8 mouse cellular contexts compared by ENCODE assay signal in the genomic region with DNA sequence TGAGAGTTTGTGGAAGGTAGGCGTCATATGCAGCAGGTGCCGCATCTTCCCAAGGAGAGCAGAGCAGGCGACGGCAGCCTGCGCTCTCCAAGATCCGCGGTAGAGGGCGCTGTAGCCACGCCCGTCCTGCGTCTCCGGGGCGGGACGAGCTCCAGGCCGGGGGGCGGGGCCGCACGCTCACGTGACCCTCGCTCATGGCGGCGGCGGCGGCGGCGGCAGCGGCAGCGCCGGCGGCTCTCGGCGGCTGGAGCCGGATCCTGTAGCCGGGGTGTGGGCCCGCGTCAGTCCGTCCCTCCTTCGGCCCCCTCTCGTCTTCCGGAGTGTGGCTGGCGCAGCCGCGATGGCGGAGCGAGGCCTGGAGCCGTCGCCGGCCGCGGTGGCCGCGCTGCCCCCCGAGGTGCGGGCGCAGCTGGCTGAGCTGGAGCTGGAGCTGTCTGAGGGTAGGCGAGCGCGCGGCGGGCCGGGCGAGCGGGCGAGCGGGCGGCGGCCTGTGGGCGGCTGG. TPM values are rescaled to one million over a fixed set of nuclear protein-coding genes. Genes with fewer than 3 reads are reported as not detected.
A peak's percentile ranks its signal among the peaks of the same experiment; 100 is the strongest.
DNase-seq lines count a peak whose midpoint lies in the region; ATAC-seq and TF ChIP-seq lines count a peak whose summit lies in the region.

Gene Dip2b, plus strand, starts transcription at position 195 of the 502 bp plus-strand sequence.

- peak within 1 kb of the TSS; percentile 88 for H3K4me3 ChIP-seq in G1E (ENCODE audit: low read depth, low read length)
- H3K4me3 ChIP-seq in forebrain, embryonic 15.5 days: peak within 1 kb of the TSS; percentile 95
- peak within 1 kb of the TSS; percentile 68 for H3K4me3 ChIP-seq in neural tube, embryonic 14.5 days (ENCODE audit: low read depth, low read length)

- peak; percentile 89 for TF ChIP-seq CTCF in G1E (IDR thresholded peaks at IDR 0.05; ENCODE audit: low read depth, low read length)

- peaks cover 15% of the 10 kb centered on the region for H3K36me3 ChIP-seq in G1E (replicated peaks)
- H3K36me3 ChIP-seq in forebrain, embryonic 15.5 days: no peaks in the 10 kb centered on the region
- no peaks in the 10 kb centered on the region for H3K36me3 ChIP-seq in neural tube, embryonic 14.5 days (ENCODE audit: control insufficient read depth, insufficient read depth, low read length)

- no peaks in the 10 kb centered on the region for H3K9me3 ChIP-seq in G1E (replicated peaks)
- no peaks in the 10 kb centered on the region for H3K9me3 ChIP-seq in forebrain, embryonic 15.5 days
- H3K9me3 ChIP-seq in neural tube, embryonic 14.5 days (ENCODE audit: control insufficient read depth, low read length): no peaks in the 10 kb centered on the region

- peak within 1 kb of the TSS; percentile 97 for H3K9ac ChIP-seq in forebrain, embryonic 15.5 days (replicated peaks)
- H3K9ac ChIP-seq in neural tube, embryonic 14.5 days (replicated peaks; ENCODE audit: low read depth, low read length): peak within 1 kb of the TSS; percentile 88

- DNase-seq in G1E (ENCODE audit: low spot score): peak; percentile 84
- peak; percentile 93 for DNase-seq in cerebellum, adult 11-12 months
- DNase-seq in heart, postnatal 25 days (ENCODE audit: low spot score): peak; percentile 83
- DNase-seq in layer of hippocampus, adult 18-20 months (ENCODE audit: low spot score in 2 of 2): peak; percentile 90 to 98
- peak; percentile 90 to 93 for DNase-seq in lung, adult 18-20 months
- peak; percentile 100 for DNase-seq in testis, postnatal 10 days (ENCODE audit: low spot score)

- intact Hi-C loops in heart, postnatal 25 days (cut with DNase I): loop anchor here (1.0 to 5.0 kb wide), 2 partner anchors 88 to 189 kb away; partner anchors contain the start of gene Atf1

- peak within 1 kb of the TSS; percentile 99 for H3K27ac ChIP-seq in forebrain, embryonic 15.5 days (replicated peaks)
- H3K27ac ChIP-seq in neural tube, embryonic 14.5 days (ENCODE audit: low read depth, low read length): peak within 1 kb of the TSS; percentile 99

- H3K27me3 ChIP-seq in G1E (ENCODE audit: insufficient read depth, low read length): peaks cover 14% of the 10 kb centered on the region
- H3K27me3 ChIP-seq in forebrain, embryonic 15.5 days: no peaks in the 10 kb centered on the region
- H3K27me3 ChIP-seq in neural tube, embryonic 14.5 days (ENCODE audit: control insufficient read depth, insufficient read depth, low read length): no peaks in the 10 kb centered on the region

- H3K4me2 ChIP-seq in forebrain, embryonic 15.5 days (replicated peaks): peak within 1 kb of the TSS; percentile 70
- H3K4me2 ChIP-seq in neural tube, embryonic 14.5 days (ENCODE audit: low read depth, low read length): peak within 1 kb of the TSS; percentile 51

- under 1% methylated on average over 56 of the region's 68 CpGs for WGBS in forebrain, embryonic 15.5 days
- WGBS in neural tube, embryonic 14.5 days: under 1% methylated on average over 58 of the region's 68 CpGs

- peak; percentile 67; the same call in 1 of the 2 replicates for ATAC-seq in G1E (ENCODE audit: extremely low read depth, insufficient number of reproducible peaks, low FRiP score, poor library complexity, severe bottlenecking)
- ATAC-seq in forebrain, embryonic 15.5 days (replicated peaks): peak; percentile 91
- ATAC-seq in neural tube, embryonic 14.5 days (ENCODE audit: low read depth): peak; percentile 91

- peaks cover 55% of the 10 kb centered on the region for H3K4me1 ChIP-seq in G1E (ENCODE audit: insufficient read depth, low read depth, low read length)
- H3K4me1 ChIP-seq in forebrain, embryonic 15.5 days: peaks cover 30% of the 10 kb centered on the region
- peaks cover 24% of the 10 kb centered on the region for H3K4me1 ChIP-seq in neural tube, embryonic 14.5 days (ENCODE audit: control insufficient read depth, insufficient read depth, low read length)

RNA-seq across cellular contexts. Expression of gene Dip2b, which starts in this region (rescaled TPM):
- total RNA-seq in G1E (2014; fragmentation: Nextera tagmentation) (33.4 and 36.8 TPM in 2 replicates), G1E (2017) (19.2 and 21.8 TPM in 2 replicates)
- 3.2 and 4.4 TPM in 2 replicates for polyA plus RNA-seq in G1E (2012)
- polyA plus RNA-seq in forebrain, embryonic 15.5 days (2015; fragmentation: Nextera tagmentation; extraction: Ambion mirVana): 20.2 and 20.5 TPM in 2 replicates
- 10 to 100 TPM; 21.6 to 23.3 TPM for total RNA-seq in heart, postnatal 25 days (2021)
- 10 to 100 TPM; 50.5 to 50.8 TPM for total RNA-seq in layer of hippocampus, adult 18-20 months (2021)
- 31.0 and 32.6 TPM in 2 replicates for polyA plus RNA-seq in neural tube, embryonic 14.5 days (2014; fragmentation: Nextera tagmentation; extraction: Ambion mirVana)

Comparison
In these comparisons a context has a peak if more than half of its experiments do, and no peak if none do; other contexts are left out.
1. Peak in every context shown above with its lines: DNase-seq, ATAC-seq, H3K4me3 ChIP-seq and H3K27ac ChIP-seq.